Mouse (Mus musculus) lung, adult 10 weeks (tissue): Measurements from ENCODE around the gene Zfp965. TPM values are rescaled to one million over a fixed set of nuclear protein-coding genes. Genes with fewer than 3 reads are reported as not detected.

Source experiments
- polyA plus RNA-seq: library from polyadenylated mRNA; stranded (reverse); fragments of 350-450 nt; fragmentation: Illumina TruSeq; extraction: RNeasy Lipid Tissue Mini Kit (QIAGEN cat#74804); gene quantifications from one replicate; pipeline ENCODE4 v1.2.3, GENCODE M21; 2014; ENCODE audit warnings: low read depth, low replicate concordance; ENCODE audit not compliant: insufficient read depth

Gene Zfp965
- polyA plus RNA-seq, result 3.5 TPM

GRCm38 (mm10) chr2:175469685-175470084 is at the start of gene Zfp965:
Gene Zfp965 (plus strand): TSS chr2:175469985.

GRCm38 (mm10) chr2:175435707-175436106 is 34.1 kb upstream of the Zfp965 start, which contains the start of gene Gm4724:
Gene Gm4724 (minus strand): TSS chr2:175435807.

Other genes starting within 250 kb of the Zfp965 start
- 2.4 TPM for gene Gm14440, start 194.9 kb upstream of the Zfp965 start, polyA plus RNA-seq
- gene Gm4631, start 131.8 kb upstream of the Zfp965 start, polyA plus RNA-seq, result 11.9 TPM
- 2.8 TPM for gene Zfp968, start 97.5 kb upstream of the Zfp965 start, polyA plus RNA-seq
- gene Gm4724, start 34.2 kb upstream of the Zfp965 start, polyA plus RNA-seq, result 15.3 TPM
- not detected for gene Gm11007, start 174.0 kb downstream of the Zfp965 start, polyA plus RNA-seq
- not detected for gene Zfp969, start 233.7 kb downstream of the Zfp965 start, polyA plus RNA-seq